In the genomic region with DNA sequence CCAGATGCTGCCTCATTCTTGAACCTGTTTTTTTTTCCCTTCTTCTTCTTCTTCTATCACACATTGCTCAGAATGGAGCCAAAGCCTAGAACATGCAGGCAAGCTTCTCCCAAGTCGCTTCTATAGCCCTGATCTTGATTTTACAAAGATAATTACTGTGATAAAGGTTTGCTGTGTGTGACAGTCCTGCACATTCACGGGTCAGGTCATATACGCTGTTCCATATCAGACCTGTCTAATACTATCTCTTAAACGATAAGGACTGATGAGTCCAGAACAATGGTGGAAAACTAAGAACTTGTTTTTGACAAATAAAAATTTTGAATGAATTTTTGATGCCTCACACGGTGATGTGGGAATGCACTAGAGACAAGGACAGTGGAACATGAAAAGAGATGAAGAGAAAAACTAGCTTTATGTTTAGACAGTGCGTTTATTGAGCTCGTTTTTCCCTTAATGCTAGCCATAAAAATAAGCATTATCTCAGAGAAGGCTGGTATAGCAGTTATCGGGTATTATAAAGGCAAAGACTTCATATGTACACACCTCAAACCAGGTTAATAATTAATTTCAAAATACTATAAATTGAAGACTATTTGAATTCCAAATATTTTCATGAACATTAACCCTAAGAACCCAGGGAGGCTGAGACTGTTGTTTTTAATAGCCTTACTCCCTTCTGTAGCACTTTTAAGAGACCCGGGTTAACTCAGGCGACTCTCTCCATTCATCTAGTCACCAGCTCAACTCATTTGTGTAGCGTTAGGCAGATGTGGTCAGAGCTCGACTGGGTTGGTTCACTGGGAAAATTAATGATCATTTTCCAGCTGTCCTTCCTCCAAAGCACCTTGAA, we compare ENCODE assay signal across 34 mouse cellular contexts. TPM values are rescaled to one million over a fixed set of nuclear protein-coding genes. Genes with fewer than 3 reads are reported as not detected.
DNase-seq lines count a peak whose midpoint lies in the region; ATAC-seq and TF ChIP-seq lines count a peak whose summit lies in the region.
"Had no signal": no experiment of that assay in that cellular context is flagged by ENCODE, and none has a peak within 500 bp of the region (broad histone marks: within the 10 kb centered on the region; RNA-seq: fewer than 3 reads in every experiment).

No protein-coding gene starts in this region.

- H3K4me1 ChIP-seq in liver, embryonic 16.5 days (ENCODE audit: control insufficient read depth, low read depth, low read length) = no peaks in the 10 kb centered on the region
- H3K4me1 ChIP-seq in liver, embryonic 12.5 days = peaks cover 3% of the 10 kb centered on the region; the same call in 1 of the 2 replicates
- peaks cover 9% of the 10 kb centered on the region; the same call in 1 of the 2 replicates for H3K4me1 ChIP-seq in small intestine, adult 2 months (ENCODE audit: control insufficient read depth, insufficient read depth, insufficient read length, low read length)
- peaks cover 2% of the 10 kb centered on the region; the same call in 1 of the 2 replicates for H3K4me1 ChIP-seq in midbrain, embryonic 10.5 days
- H3K4me1 ChIP-seq: embryonic facial prominence, embryonic 13.5 days; hindbrain, embryonic 13.5 days; limb, embryonic 12.5 days had no signal

- ATAC-seq in liver, embryonic 16.5 days (ENCODE audit: low read depth) = no peak
- no peak for ATAC-seq in liver, embryonic 12.5 days
- ATAC-seq: activated CD4-positive, CD25-positive, alpha-beta regulatory T cell, adult 4 months; forebrain, embryonic 16.5 days; midbrain, embryonic 13.5 days had no signal

- TF ChIP-seq POLR2A in small intestine, adult 2 months (IDR thresholded peaks at IDR 0.05; ENCODE audit: low read depth, low read length) = no peak

- peak; percentile 22 to 77 for DNase-seq in adrenal gland, adult (ENCODE audit: inconsistent age in 2 of 2, low spot score in 1 of 2)
- no peak for DNase-seq in adrenal gland, postnatal 25 days
- DNase-seq in adrenal gland, postnatal 36 days = peak; percentile 21 to 30
- DNase-seq in embryo, embryonic 11 days = no peak
- no peak for DNase-seq in midbrain, embryonic 10.5 days (ENCODE audit: low spot score)
- DNase-seq: cerebellum, adult 11-12 months; cerebellum, adult 9-11 months; gastrocnemius, adult 2 months; gastrocnemius, postnatal 36 days; heart, adult 2 months; heart, postnatal 4 days; kidney, adult 9 months; kidney, postnatal 10 days; lung, postnatal 4 days; right cerebral cortex, postnatal 4 days; thymus, postnatal 14 days had no signal

- WGBS in liver, embryonic 16.5 days (ENCODE audit: insufficient replicate concordance) = 58% methylated on average over 12 of the region's 12 CpGs
- 69% methylated on average over 12 of the region's 12 CpGs for WGBS in liver, embryonic 12.5 days (ENCODE audit: insufficient replicate concordance)
- 22% methylated on average over 12 of the region's 12 CpGs for WGBS in small intestine, adult 2 months
- 90% methylated on average over 12 of the region's 12 CpGs for WGBS in midbrain, embryonic 10.5 days

- H3K4me3 ChIP-seq in liver, embryonic 16.5 days (ENCODE audit: low read depth, low read length) = no peak overlapping the region
- no peak overlapping the region for H3K4me3 ChIP-seq in liver, embryonic 12.5 days
- no peak overlapping the region for H3K4me3 ChIP-seq in small intestine, adult 2 months (ENCODE audit: low read depth, low read length)
- no peak overlapping the region for H3K4me3 ChIP-seq in midbrain, embryonic 10.5 days
- H3K4me3 ChIP-seq: embryonic facial prominence, embryonic 13.5 days; gastrocnemius, adult 2 months; heart, adult 2 months; heart, embryonic 12.5 days; hindbrain, embryonic 13.5 days; limb, embryonic 12.5 days; lung, embryonic 15.5 days; megakaryocyte, embryonic 14.5 days; midbrain, embryonic 13.5 days; neural tube, embryonic 13.5 days had no signal

- no peak overlapping the region for H3K4me2 ChIP-seq in liver, embryonic 16.5 days (ENCODE audit: low read depth, low read length)
- H3K4me2 ChIP-seq in liver, embryonic 12.5 days = no peak overlapping the region
- H3K4me2 ChIP-seq: embryonic facial prominence, embryonic 13.5 days; heart, embryonic 12.5 days; hindbrain, embryonic 13.5 days; limb, embryonic 12.5 days; lung, embryonic 15.5 days; midbrain, embryonic 13.5 days; neural tube, embryonic 13.5 days had no signal

- H3K9ac ChIP-seq in liver, embryonic 16.5 days (ENCODE audit: low read depth, low read length) = no peak overlapping the region
- H3K9ac ChIP-seq in liver, embryonic 12.5 days = no peak overlapping the region
- H3K9ac ChIP-seq: embryonic facial prominence, embryonic 13.5 days; heart, embryonic 12.5 days; hindbrain, embryonic 13.5 days; limb, embryonic 12.5 days; liver, embryonic 14.5 days; lung, embryonic 15.5 days; midbrain, embryonic 13.5 days; neural tube, embryonic 13.5 days had no signal

- H3K27ac ChIP-seq in liver, embryonic 16.5 days (ENCODE audit: low read length) = 0 out of 2 replicates have a peak overlapping the region, but pooled peaks have one; percentile 41
- H3K27ac ChIP-seq in liver, embryonic 12.5 days = no peak overlapping the region
- H3K27ac ChIP-seq in small intestine, adult 2 months (ENCODE audit: insufficient read depth, low read depth, low read length) = peak overlapping the region; percentile 41; the same call in 1 of the 2 replicates
- H3K27ac ChIP-seq in midbrain, embryonic 10.5 days (replicated peaks) = no peak overlapping the region
- H3K27ac ChIP-seq: embryonic facial prominence, embryonic 13.5 days; gastrocnemius, adult 2 months; heart, adult 2 months; hindbrain, embryonic 13.5 days; limb, embryonic 12.5 days; liver, embryonic 14.5 days; lung, embryonic 15.5 days; midbrain, embryonic 13.5 days; neural tube, embryonic 13.5 days had no signal

- no peaks in the 10 kb centered on the region for H3K9me3 ChIP-seq in liver, embryonic 16.5 days (replicated peaks; ENCODE audit: control insufficient read depth, low read length)
- H3K9me3 ChIP-seq in liver, embryonic 12.5 days (replicated peaks) = no peaks in the 10 kb centered on the region
- H3K9me3 ChIP-seq in midbrain, embryonic 10.5 days (replicated peaks) = no peaks in the 10 kb centered on the region
- H3K9me3 ChIP-seq: embryonic facial prominence, embryonic 13.5 days; heart, embryonic 12.5 days; hindbrain, embryonic 13.5 days; limb, embryonic 12.5 days; lung, embryonic 15.5 days; megakaryocyte, embryonic 14.5 days; midbrain, embryonic 13.5 days; neural tube, embryonic 13.5 days had no signal

- no peaks in the 10 kb centered on the region for H3K27me3 ChIP-seq in liver, embryonic 16.5 days (ENCODE audit: control insufficient read depth, insufficient read depth, low read depth, low read length)
- no peaks in the 10 kb centered on the region for H3K27me3 ChIP-seq in liver, embryonic 12.5 days (replicated peaks)
- H3K27me3 ChIP-seq in small intestine, adult 2 months (ENCODE audit: control insufficient read depth, insufficient read depth, low read length) = no peaks in the 10 kb centered on the region
- no peaks in the 10 kb centered on the region for H3K27me3 ChIP-seq in midbrain, embryonic 10.5 days (ENCODE audit: low read depth, poor library complexity, severe bottlenecking)
- H3K27me3 ChIP-seq: CH12.LX; embryonic facial prominence, embryonic 13.5 days; heart, embryonic 12.5 days; limb, embryonic 12.5 days; lung, embryonic 15.5 days; midbrain, embryonic 13.5 days; neural tube, embryonic 13.5 days had no signal

- no peak for TF ChIP-seq CTCF in small intestine, adult 2 months (IDR thresholded peaks at IDR 0.05; ENCODE audit: extremely low read depth, insufficient read length, insufficient replicate concordance, low read depth, low read length)

- H3K36me3 ChIP-seq in liver, embryonic 16.5 days (ENCODE audit: control insufficient read depth, insufficient read depth) = no peaks in the 10 kb centered on the region
- H3K36me3 ChIP-seq in liver, embryonic 12.5 days = no peaks in the 10 kb centered on the region
- H3K36me3 ChIP-seq in small intestine, adult 2 months (ENCODE audit: control insufficient read depth, insufficient read depth, low read length) = peaks cover 7% of the 10 kb centered on the region
- H3K36me3 ChIP-seq in midbrain, embryonic 10.5 days = no peaks in the 10 kb centered on the region
- H3K36me3 ChIP-seq: embryonic facial prominence, embryonic 13.5 days; heart, embryonic 12.5 days; hindbrain, embryonic 13.5 days; limb, embryonic 12.5 days; lung, embryonic 15.5 days; midbrain, embryonic 13.5 days; neural tube, embryonic 13.5 days had no signal

RNA-seq across cellular contexts. Expression of a gene that starts 49.3 kb away (rescaled TPM):
- 2.7 and 4.0 TPM in 2 replicates for total RNA-seq in adrenal gland, postnatal 25 days (2021)
- 2.2 and 2.9 TPM in 2 replicates for polyA plus RNA-seq in liver, embryonic 16.5 days (2015; fragmentation: Nextera tagmentation; extraction: Ambion mirVana)
- 3.0 and 4.0 TPM in 2 replicates for polyA plus RNA-seq in liver, embryonic 12.5 days (2016; fragmentation: Nextera tagmentation; extraction: Ambion mirVana)
- total RNA-seq in adrenal gland, postnatal 36 days (2021) = 1 to 10 TPM; 2.1 to 4.4 TPM
- polyA plus RNA-seq in small intestine, adult 2 months (2012; rRNA removed) = 4.7 and 9.4 TPM in 2 replicates
- 0.20 and 0.27 TPM in 2 replicates for polyA plus RNA-seq in midbrain, embryonic 10.5 days (2016; fragmentation: Nextera tagmentation; extraction: Ambion mirVana)
- total RNA-seq: layer of hippocampus, adult 18-20 months; layer of hippocampus, postnatal 10 days had no signal
- polyA plus RNA-seq: C2C12 had no signal

Comparison
In these comparisons a context has a peak if more than half of its experiments do, and no peak if none do; other contexts are left out.
1. DNase-seq: peak in adrenal gland, adult (2 of 2) and adrenal gland, postnatal 36 days (2 of 2); none in adrenal gland, postnatal 25 days (single experiment), embryo, embryonic 11 days (single experiment) and midbrain, embryonic 10.5 days (single experiment).
2. H3K27ac ChIP-seq: peak in liver, embryonic 16.5 days (single experiment) and small intestine, adult 2 months (single experiment); none in liver, embryonic 12.5 days (single experiment) and midbrain, embryonic 10.5 days (single experiment).